Mouse (Mus musculus): ENCODE results near the gene Meiob. TPM values are rescaled to one million over a fixed set of nuclear protein-coding genes. Genes with fewer than 3 reads are reported as not detected.

Gene Meiob
- polyA plus RNA-seq (2021; fragmentation: Nextera tagmentation) = not detected in 2 replicates
- long read RNA-seq, experiment 1 = 0 reads
- long read RNA-seq, experiment 2 = 0 reads

DNA sequence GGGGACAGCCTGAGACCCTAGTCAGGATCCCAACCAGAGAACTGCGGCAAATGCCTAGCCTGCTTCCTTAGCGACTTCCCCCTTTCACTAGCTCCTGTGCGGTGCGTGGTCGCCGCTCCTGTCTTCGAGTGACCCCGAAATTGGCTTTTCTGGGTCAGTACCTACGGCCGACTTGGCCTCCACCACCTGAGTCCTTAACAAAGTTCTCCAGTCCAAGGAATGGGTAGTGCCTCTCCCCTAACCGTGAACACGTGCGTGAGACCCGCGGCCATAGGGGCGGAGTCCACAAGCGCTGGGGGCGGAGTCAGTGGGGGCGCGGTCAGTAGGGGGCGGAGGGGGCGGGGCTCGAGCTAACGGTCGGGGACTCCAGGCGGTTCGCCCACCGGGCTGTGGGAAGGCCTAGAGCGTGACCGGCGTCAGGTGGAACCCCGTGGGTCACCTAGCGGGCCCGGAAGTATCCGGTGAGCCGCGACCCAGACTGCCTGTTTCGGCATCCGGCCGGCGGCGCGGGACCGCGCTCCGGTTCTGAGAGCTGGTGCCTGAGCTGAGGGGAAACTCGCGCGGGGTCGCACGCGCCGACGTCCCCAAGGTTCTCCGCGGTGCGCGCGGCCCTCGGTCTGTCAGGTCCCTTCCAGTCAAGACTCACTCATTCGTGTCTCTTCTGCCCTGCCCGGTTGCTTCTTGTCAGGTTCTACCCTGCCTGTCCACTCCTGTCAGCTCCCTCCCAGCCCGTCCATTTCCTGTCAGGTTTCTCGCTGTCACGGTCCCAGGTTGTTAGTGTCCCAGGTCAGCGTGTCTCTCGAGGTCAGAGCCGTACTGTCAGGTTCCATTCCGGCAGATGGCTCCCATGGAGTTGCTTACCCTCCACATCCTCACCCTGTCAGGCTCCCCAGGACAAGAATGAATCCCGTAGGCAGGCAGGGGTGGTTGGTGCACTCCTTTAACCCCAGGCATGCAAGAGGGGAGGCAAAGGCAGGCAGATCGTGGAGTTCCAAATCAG is at the start of gene Meiob:
TSS of gene Meiob (plus strand) at position 338 of the 1,000 bp plus-strand sequence.

DNA sequence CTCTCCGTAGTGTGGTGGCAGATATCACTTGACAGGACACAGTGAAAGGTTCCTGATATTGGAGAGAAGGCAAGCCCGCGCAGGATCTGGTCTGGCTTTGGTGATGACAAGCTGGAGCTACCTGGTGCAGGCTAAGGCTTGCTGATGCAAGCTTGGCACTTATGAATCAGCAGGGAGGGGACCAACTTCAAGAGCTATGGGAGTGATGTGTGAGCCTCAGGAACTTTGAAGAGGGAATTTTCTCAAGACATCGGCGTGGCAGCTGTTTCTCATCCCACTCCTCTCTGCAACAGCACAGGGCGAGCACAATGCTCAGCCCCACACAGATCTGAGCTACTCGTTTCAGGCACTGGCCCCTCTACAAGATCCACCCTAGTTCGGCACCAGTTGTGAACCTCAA is 35.8 kb downstream of the Meiob start, which contains the start of gene Hagh:
TSS of gene Hagh (plus strand) at position 302 of the 400 bp plus-strand sequence.

DNA sequence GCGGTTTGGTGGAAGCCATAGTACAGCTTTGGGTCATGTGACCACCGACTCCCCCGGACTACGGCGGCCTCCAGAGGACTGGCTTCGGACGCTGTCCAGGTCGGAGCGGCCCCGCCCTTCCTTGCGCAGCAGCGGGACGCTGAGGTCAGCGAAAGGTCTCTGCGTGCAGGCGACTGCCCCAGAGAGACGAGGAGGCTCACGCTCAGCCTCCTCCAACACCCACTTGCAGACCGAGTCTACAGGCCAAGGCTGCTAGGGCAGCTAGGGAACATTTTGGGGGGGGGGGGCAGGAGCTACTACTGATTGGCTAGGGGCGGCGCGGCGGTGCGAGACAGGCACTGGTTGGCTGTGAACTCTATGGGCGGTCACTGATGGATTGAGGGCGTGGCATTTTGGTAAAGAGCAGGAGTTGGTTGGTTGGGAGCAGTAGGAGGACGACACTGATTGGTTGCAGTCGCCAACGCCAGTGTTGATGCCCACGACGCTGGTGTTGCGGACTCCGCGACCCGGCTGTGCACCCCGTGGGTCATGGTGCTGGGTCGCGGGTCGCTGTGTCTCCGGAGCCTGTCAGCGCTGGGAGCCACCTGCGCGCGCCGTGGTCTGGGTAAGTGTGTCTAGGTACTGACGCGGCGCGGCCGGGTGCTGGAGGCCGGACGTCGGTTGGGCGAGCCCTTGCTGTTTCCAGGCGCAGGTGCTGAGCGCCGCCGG is 46.1 kb downstream of the Meiob start, which contains the start of gene Fahd1:
TSS of gene Fahd1 (minus strand) at position 300 of the 708 bp plus-strand sequence.

DNA sequence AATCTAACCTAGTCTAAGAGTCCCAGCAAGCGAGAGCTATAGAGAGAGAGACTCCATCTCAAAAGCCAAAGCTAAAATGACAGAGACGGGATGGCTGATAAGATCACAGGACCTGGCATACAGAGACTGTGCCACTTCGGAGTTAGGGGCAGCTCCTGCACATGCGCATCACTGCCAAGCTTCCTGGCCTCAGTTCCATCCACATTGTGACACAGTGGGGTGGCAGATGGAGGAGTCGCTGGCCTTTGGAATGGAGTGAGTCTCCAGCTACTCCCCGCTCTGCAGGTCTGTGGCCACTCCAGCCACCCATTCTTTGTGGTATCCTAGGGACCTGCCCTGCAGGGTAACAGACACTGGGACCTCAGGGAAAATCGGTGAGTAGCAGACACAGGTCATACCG is 61.7 kb downstream of the Meiob start, which contains the start of gene Igfals:
TSS of gene Igfals (plus strand) at position 222 of the 400 bp plus-strand sequence.

DNA sequence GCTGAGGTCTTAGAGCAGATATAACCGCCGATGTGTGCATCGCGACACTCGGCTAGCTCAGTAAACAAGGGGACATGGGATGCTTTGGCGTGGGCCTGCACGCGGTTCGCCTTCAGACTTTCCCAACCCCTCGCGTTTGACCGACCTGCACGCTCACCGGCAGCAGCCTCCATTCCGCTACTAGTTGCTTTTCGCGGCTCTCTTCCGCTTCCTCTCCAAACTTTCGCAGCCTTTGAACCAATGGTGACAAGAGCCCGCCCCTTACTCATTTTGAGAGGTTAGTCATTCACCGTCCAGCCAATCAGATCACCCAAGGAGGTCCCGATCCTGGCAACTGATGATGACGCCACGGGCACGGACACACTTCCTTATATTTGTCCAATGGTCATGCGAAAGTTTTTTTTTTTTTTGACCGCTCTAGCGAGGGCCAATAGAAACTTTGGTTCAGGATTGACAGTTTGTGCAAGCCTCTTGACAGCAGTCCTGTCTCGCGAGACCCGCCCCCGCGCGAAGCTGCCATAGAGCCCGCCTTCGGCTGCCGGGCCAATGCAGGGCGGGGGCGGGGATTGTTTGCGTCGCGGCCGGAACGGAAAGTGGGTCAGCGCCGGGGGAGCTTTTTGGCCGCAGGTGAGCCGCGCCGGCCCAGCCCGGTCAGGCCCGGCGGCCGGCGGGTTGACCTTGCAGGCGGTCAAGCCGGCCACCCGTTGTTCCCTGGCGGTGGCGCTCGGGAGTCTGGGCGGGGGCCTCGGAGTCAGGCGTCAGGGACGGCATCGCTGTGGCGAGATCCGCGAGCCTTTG is 82.2 kb downstream of the Meiob start, which contains the start of the genes Nubp2 and Spsb3:
TSS of gene Nubp2 (minus strand) at position 216 of the 798 bp plus-strand sequence.
TSS of gene Spsb3 (plus strand) at position 510 of the 798 bp plus-strand sequence.

Other genes with a start within 250 kb of the Meiob start
- gene Tsc2, start 171.7 kb upstream of the Meiob start, polyA plus RNA-seq (2021; fragmentation: Nextera tagmentation) = 85.0 and 101 TPM in 2 replicates
- 6.2 and 6.5 TPM in 2 replicates for gene Nthl1, start 171.6 kb upstream of the Meiob start, polyA plus RNA-seq (2021; fragmentation: Nextera tagmentation)
- gene Slc9a3r2, start 154.0 kb upstream of the Meiob start, polyA plus RNA-seq (2021; fragmentation: Nextera tagmentation) = 41.7 and 49.7 TPM in 2 replicates
- gene Npw, start 145.8 kb upstream of the Meiob start, polyA plus RNA-seq (2021; fragmentation: Nextera tagmentation) = 1.2 TPM in 2 replicates
- gene Zfp598, start 134.6 kb upstream of the Meiob start, polyA plus RNA-seq (2021; fragmentation: Nextera tagmentation) = 0.99 and 1.2 TPM in 2 replicates
- 304 and 365 TPM in 2 replicates for gene Syngr3, start 114.3 kb upstream of the Meiob start, polyA plus RNA-seq (2021; fragmentation: Nextera tagmentation)
- gene Gfer, start 108.1 kb upstream of the Meiob start, polyA plus RNA-seq (2021; fragmentation: Nextera tagmentation) = 30.7 and 34.3 TPM in 2 replicates
- 0.87 and 0.93 TPM in 2 replicates for gene Noxo1, start 108.1 kb upstream of the Meiob start, polyA plus RNA-seq (2021; fragmentation: Nextera tagmentation)
- gene Tbl3, start 96.6 kb upstream of the Meiob start, polyA plus RNA-seq (2021; fragmentation: Nextera tagmentation) = 23.2 and 24.5 TPM in 2 replicates
- gene Rnf151, start 86.2 kb upstream of the Meiob start, polyA plus RNA-seq (2021; fragmentation: Nextera tagmentation) = not detected in 2 replicates
- gene Rps2, start 86.2 kb upstream of the Meiob start, polyA plus RNA-seq (2021; fragmentation: Nextera tagmentation) = 1,412 and 1,765 TPM in 2 replicates
- 1,096 and 1,134 TPM in 2 replicates for gene Ndufb10, start 79.8 kb upstream of the Meiob start, polyA plus RNA-seq (2021; fragmentation: Nextera tagmentation)
- gene Rpl3l, start 76.5 kb upstream of the Meiob start, polyA plus RNA-seq (2021; fragmentation: Nextera tagmentation) = 0.50 TPM in 1 of 2 replicates, not detected in the other
- 9.1 and 9.3 TPM in 2 replicates for gene Msrb1, start 67.6 kb upstream of the Meiob start, polyA plus RNA-seq (2021; fragmentation: Nextera tagmentation)
- gene Hs3st6, start 51.3 kb upstream of the Meiob start, polyA plus RNA-seq (2021; fragmentation: Nextera tagmentation) = 0.54 and 0.67 TPM in 2 replicates
- gene Hagh, start 35.9 kb downstream of the Meiob start, polyA plus RNA-seq (2021; fragmentation: Nextera tagmentation) = 305 and 325 TPM in 2 replicates
- gene Fahd1, start 46.1 kb downstream of the Meiob start, polyA plus RNA-seq (2021; fragmentation: Nextera tagmentation) = 25.1 and 25.5 TPM in 2 replicates
- 0.20 TPM in 1 of 2 replicates, not detected in the other for gene Igfals, start 61.7 kb downstream of the Meiob start, polyA plus RNA-seq (2021; fragmentation: Nextera tagmentation)
- gene Nubp2, start 82.1 kb downstream of the Meiob start, polyA plus RNA-seq (2021; fragmentation: Nextera tagmentation) = 54.0 and 61.7 TPM in 2 replicates
- 82.3 and 84.0 TPM in 2 replicates for gene Spsb3, start 82.4 kb downstream of the Meiob start, polyA plus RNA-seq (2021; fragmentation: Nextera tagmentation)
- gene Eme2, start 90.8 kb downstream of the Meiob start, polyA plus RNA-seq (2021; fragmentation: Nextera tagmentation) = 15.7 and 16.4 TPM in 2 replicates
- 173 and 187 TPM in 2 replicates for gene Mrps34, start 90.8 kb downstream of the Meiob start, polyA plus RNA-seq (2021; fragmentation: Nextera tagmentation)
- gene Nme3, start 92.2 kb downstream of the Meiob start, polyA plus RNA-seq (2021; fragmentation: Nextera tagmentation) = 121 and 122 TPM in 2 replicates
- gene Mapk8ip3, start 132.7 kb downstream of the Meiob start, polyA plus RNA-seq (2021; fragmentation: Nextera tagmentation) = 52.4 and 55.8 TPM in 2 replicates
- 4.7 and 5.9 TPM in 2 replicates for gene Jpt2, start 156.4 kb downstream of the Meiob start, polyA plus RNA-seq (2021; fragmentation: Nextera tagmentation)
- gene Cramp1l, start 211.5 kb downstream of the Meiob start, polyA plus RNA-seq (2021; fragmentation: Nextera tagmentation) = 6.2 and 7.0 TPM in 2 replicates
- gene Ift140, start 211.8 kb downstream of the Meiob start, polyA plus RNA-seq (2021; fragmentation: Nextera tagmentation) = 4.3 and 6.4 TPM in 2 replicates